Comparison of ENCODE assay signal across 8 mouse cellular contexts in genomic region chr5:134182735-134183134, GRCm38 (mm10). TPM values are rescaled to one million over a fixed set of nuclear protein-coding genes. Genes with fewer than 3 reads are reported as not detected.
A peak's percentile ranks its signal among the peaks of the same experiment; 100 is the strongest.
DNase-seq lines count a peak whose midpoint lies in the region; ATAC-seq and TF ChIP-seq lines count a peak whose summit lies in the region.

No protein-coding gene starts in this region.

- H3K4me1 ChIP-seq in midbrain, embryonic 13.5 days (replicated peaks) = peaks cover 19% of the 10 kb centered on the region

- no peaks in the 10 kb centered on the region for H3K27me3 ChIP-seq in C2C12 (ENCODE audit: control insufficient read depth, insufficient read depth, insufficient read length)
- no peaks in the 10 kb centered on the region for H3K27me3 ChIP-seq in midbrain, embryonic 13.5 days

- intact Hi-C loops in heart, postnatal 10 days (cut with DNase I) = loop anchor here (5.0 kb wide), 1 partner anchor 305 kb away; no protein-coding TSS in a partner anchor

- H3K27ac ChIP-seq in midbrain, embryonic 13.5 days = no peak overlapping the region

- H3ac ChIP-seq in C2C12 (ENCODE audit: control insufficient read depth, insufficient read length, low read depth) = no peak overlapping the region

- TF ChIP-seq CTCF in C2C12 (IDR thresholded peaks at IDR 0.05; ENCODE audit: control insufficient read depth, insufficient read depth, insufficient read length) = no peak

- DNase-seq in adrenal gland, postnatal 14 days = peak; percentile 65
- DNase-seq in heart, postnatal 10 days = peak; percentile 74
- DNase-seq in kidney, postnatal 25 days = peak; percentile 19 to 72
- no peak for DNase-seq in layer of hippocampus, adult 9-10 months (ENCODE audit: low spot score)
- no peak for DNase-seq in layer of hippocampus, postnatal 25 days (ENCODE audit: extremely low spot score in 1 of 2, low spot score in 1 of 2)
- DNase-seq in layer of hippocampus, adult 18-20 months (ENCODE audit: low spot score in 2 of 2) = no peak

- 70% methylated on average over 4 of the region's 4 CpGs for WGBS in midbrain, embryonic 13.5 days

- H3K9ac ChIP-seq in midbrain, embryonic 13.5 days (replicated peaks) = peak overlapping the region; percentile 79

- H3K4me3 ChIP-seq in C2C12 (ENCODE audit: insufficient read depth, poor library complexity, severe bottlenecking) = peak overlapping the region; percentile 61
- peak overlapping the region; percentile 66 for H3K4me3 ChIP-seq in midbrain, embryonic 13.5 days (replicated peaks)

- peaks cover 9% of the 10 kb centered on the region for H3K79me3 ChIP-seq in C2C12 (ENCODE audit: low read depth)

- H3K4me2 ChIP-seq in midbrain, embryonic 13.5 days (replicated peaks) = peak overlapping the region; percentile 83

- no peak for ATAC-seq in midbrain, embryonic 13.5 days

- H3K9me3 ChIP-seq in midbrain, embryonic 13.5 days = no peaks in the 10 kb centered on the region

- H3K79me2 ChIP-seq in C2C12 (ENCODE audit: control insufficient read depth, insufficient read depth) = peaks cover 16% of the 10 kb centered on the region

- no peaks in the 10 kb centered on the region for H3K36me3 ChIP-seq in C2C12 (ENCODE audit: control insufficient read depth, insufficient read depth)
- no peaks in the 10 kb centered on the region for H3K36me3 ChIP-seq in midbrain, embryonic 13.5 days

TF ChIP-seq in C2C12, 6 proteins besides CTCF, POLR2A, EP300 and RAD21:
- no peak for TF ChIP-seq MAX (IDR thresholded peaks at IDR 0.05)
- no peak for TF ChIP-seq MYOD1 (IDR thresholded peaks at IDR 0.05; ENCODE audit: control insufficient read depth, insufficient read length, low read depth)
- no peak for TF ChIP-seq CEBPB (IDR thresholded peaks at IDR 0.05; ENCODE audit: low read depth)
- TF ChIP-seq MYOG (IDR thresholded peaks at IDR 0.05; ENCODE audit: control insufficient read depth, extremely low read depth, insufficient read length) = no peak
- TF ChIP-seq FOSL1 (IDR thresholded peaks at IDR 0.05; ENCODE audit: insufficient read depth, low read length, poor library complexity, severe bottlenecking) = no peak
- no peak for TF ChIP-seq USF1 (IDR thresholded peaks at IDR 0.05; ENCODE audit: low read depth)

RNA-seq across cellular contexts. Expression of gene Gtf2ird2, which starts 1.1 kb away (rescaled TPM):
- polyA plus RNA-seq in C2C12 (2012; fragmentation: generic; extraction: Trizol) = 4.2 TPM
- total RNA-seq in adrenal gland, postnatal 14 days (2021) = 8.8 and 10.2 TPM in 2 replicates
- 1 to 10 TPM; 7.4 to 7.7 TPM for total RNA-seq in heart, postnatal 10 days (2021)
- polyA plus RNA-seq in midbrain, embryonic 13.5 days (2015; fragmentation: Nextera tagmentation; extraction: Ambion mirVana) = 15.1 and 15.7 TPM in 2 replicates
- 10 to 100 TPM; 14.8 to 15.4 TPM for total RNA-seq in layer of hippocampus, postnatal 25 days (2021)
- 10 to 100 TPM; 15.7 to 16.8 TPM for total RNA-seq in layer of hippocampus, adult 18-20 months (2021)

RNA-seq across cellular contexts. Expression of gene Rcc1l, which starts 6.2 kb away (rescaled TPM):
- polyA plus RNA-seq in C2C12 (2012; fragmentation: generic; extraction: Trizol) = 28.8 TPM
- total RNA-seq in adrenal gland, postnatal 14 days (2021) = 27.6 and 27.7 TPM in 2 replicates
- total RNA-seq in heart, postnatal 10 days (2021) = 10 to 100 TPM; 25.3 to 29.2 TPM
- 18.4 and 20.8 TPM in 2 replicates for polyA plus RNA-seq in midbrain, embryonic 13.5 days (2015; fragmentation: Nextera tagmentation; extraction: Ambion mirVana)
- 10 to 100 TPM; 14.0 to 15.7 TPM for total RNA-seq in layer of hippocampus, postnatal 25 days (2021)
- 10 to 100 TPM; 13.7 to 14.4 TPM for total RNA-seq in layer of hippocampus, adult 18-20 months (2021)

RNA-seq across cellular contexts. Expression of gene Ncf1, which starts 46.7 kb away (rescaled TPM):
- polyA plus RNA-seq in C2C12 (2012; fragmentation: generic; extraction: Trizol) = 0.01 TPM
- total RNA-seq in adrenal gland, postnatal 14 days (2021) = 8.1 and 12.4 TPM in 2 replicates
- total RNA-seq in heart, postnatal 10 days (2021) = 1 to 10 TPM; 2.9 to 4.6 TPM
- 1.6 and 2.3 TPM in 2 replicates for polyA plus RNA-seq in midbrain, embryonic 13.5 days (2015; fragmentation: Nextera tagmentation; extraction: Ambion mirVana)
- 1 to 10 TPM; 5.5 to 7.8 TPM for total RNA-seq in layer of hippocampus, postnatal 25 days (2021)
- 1 to 10 TPM; 8.6 to 9.2 TPM for total RNA-seq in layer of hippocampus, adult 18-20 months (2021)

Comparison
In these comparisons a context has a peak if more than half of its experiments do, and no peak if none do; other contexts are left out.
1. DNase-seq: peak in adrenal gland, postnatal 14 days (single experiment), heart, postnatal 10 days (2 of 2) and kidney, postnatal 25 days (2 of 2); none in layer of hippocampus, adult 9-10 months (single experiment), layer of hippocampus, postnatal 25 days (0 of 2) and layer of hippocampus, adult 18-20 months (0 of 2).